Mouse (Mus musculus): ENCODE data around the gene 1700003F12Rik.

The 1700003F12Rik gene

GRCm38 (mm10) chr2:154576876-154577743 is 30.2 kb downstream of the 1700003F12Rik start:
- Histone ChIP-seq H3K36me3 (ENCODE audit: control insufficient read depth, insufficient read depth, low read length, poor library complexity, severe bottlenecking) (no peaks in the 10 kb centered on the region), H3K27me3 (ENCODE audit: control insufficient read depth, insufficient read depth, low read length, poor library complexity, severe bottlenecking) (no peaks in the 10 kb centered on the region)
- no peak for DNase-seq (ENCODE audit: low read depth, low spot score)

- DNase-seq (ENCODE audit: low read depth, low spot score) = no peak
- H3K36me3 ChIP-seq (ENCODE audit: control insufficient read depth, insufficient read depth, low read length, poor library complexity, severe bottlenecking) = no peaks in the 10 kb centered on the region
- no peaks in the 10 kb centered on the region for H3K27me3 ChIP-seq (ENCODE audit: control insufficient read depth, insufficient read depth, low read length, poor library complexity, severe bottlenecking)
Measured at GRCm38 (mm10) chr2:154577744-154578067, 30.8 kb downstream of the 1700003F12Rik start.

GRCm38 (mm10) chr2:154580586-154580985 is 33.7 kb downstream of the 1700003F12Rik start:
- no peaks in the 10 kb centered on the region for H3K36me3 ChIP-seq (ENCODE audit: control insufficient read depth, insufficient read depth, low read length, poor library complexity, severe bottlenecking)
- no peaks in the 10 kb centered on the region for H3K27me3 ChIP-seq (ENCODE audit: control insufficient read depth, insufficient read depth, low read length, poor library complexity, severe bottlenecking)
- no peak for DNase-seq (ENCODE audit: low read depth, low spot score)

GRCm38 (mm10) chr2:154581421-154581820 is 34.5 kb downstream of the 1700003F12Rik start:
- DNase-seq (ENCODE audit: low read depth, low spot score) = no peak
- no peaks in the 10 kb centered on the region for H3K27me3 ChIP-seq (ENCODE audit: control insufficient read depth, insufficient read depth, low read length, poor library complexity, severe bottlenecking)
- H3K36me3 ChIP-seq (ENCODE audit: control insufficient read depth, insufficient read depth, low read length, poor library complexity, severe bottlenecking) = 0 out of 2 replicates have a peak, but pooled peaks cover under 1% of the 10 kb centered on the region

GRCm38 (mm10) chr2:154583906-154584872 is 37.3 kb downstream of the 1700003F12Rik start:
- no peak for DNase-seq (ENCODE audit: low read depth, low spot score)
- H3K27me3 ChIP-seq (ENCODE audit: control insufficient read depth, insufficient read depth, low read length, poor library complexity, severe bottlenecking) = no peaks in the 10 kb centered on the region
- peaks cover 10% of the 10 kb centered on the region for H3K36me3 ChIP-seq (ENCODE audit: control insufficient read depth, insufficient read depth, low read length, poor library complexity, severe bottlenecking)

GRCm38 (mm10) chr2:154584931-154585601 is 38.2 kb downstream of the 1700003F12Rik start:
- Histone ChIP-seq H3K36me3 (ENCODE audit: control insufficient read depth, insufficient read depth, low read length, poor library complexity, severe bottlenecking) (peaks cover 10% of the 10 kb centered on the region), H3K27me3 (ENCODE audit: control insufficient read depth, insufficient read depth, low read length, poor library complexity, severe bottlenecking) (no peaks in the 10 kb centered on the region)
- no peak for DNase-seq (ENCODE audit: low read depth, low spot score)

GRCm38 (mm10) chr2:154586405-154586804 is 39.5 kb downstream of the 1700003F12Rik start:
- Histone ChIP-seq H3K36me3 (ENCODE audit: control insufficient read depth, insufficient read depth, low read length, poor library complexity, severe bottlenecking) (peaks cover 10% of the 10 kb centered on the region), H3K27me3 (ENCODE audit: control insufficient read depth, insufficient read depth, low read length, poor library complexity, severe bottlenecking) (no peaks in the 10 kb centered on the region)
- DNase-seq (ENCODE audit: low read depth, low spot score) = peak; percentile 47

- H3K36me3 ChIP-seq (ENCODE audit: control insufficient read depth, insufficient read depth, low read length, poor library complexity, severe bottlenecking) = peaks cover 10% of the 10 kb centered on the region
- DNase-seq (ENCODE audit: low read depth, low spot score) = no peak
Measured at GRCm38 (mm10) chr2:154589051-154589450, 42.2 kb downstream of the 1700003F12Rik start.

GRCm38 (mm10) chr2:154591239-154591638 is 44.4 kb downstream of the 1700003F12Rik start:
- Histone ChIP-seq H3K27me3 (ENCODE audit: control insufficient read depth, insufficient read depth, low read length, poor library complexity, severe bottlenecking) (no peaks in the 10 kb centered on the region), H3K36me3 (ENCODE audit: control insufficient read depth, insufficient read depth, low read length, poor library complexity, severe bottlenecking) (peaks cover 10% of the 10 kb centered on the region)
- no peak for DNase-seq (ENCODE audit: low read depth, low spot score)

More at GRCm38 (mm10) chr2:154589051-154589450, 42.2 kb downstream of the 1700003F12Rik start:
- H3K27me3 ChIP-seq (ENCODE audit: control insufficient read depth, insufficient read depth, low read length, poor library complexity, severe bottlenecking) = no peaks in the 10 kb centered on the region

- DNase-seq (ENCODE audit: low read depth, low spot score) = peak; percentile 75
- Histone ChIP-seq H3K36me3 (ENCODE audit: control insufficient read depth, insufficient read depth, low read length, poor library complexity, severe bottlenecking) (no peaks in the 10 kb centered on the region; the same call in 1 of the 2 replicates), H3K27me3 (ENCODE audit: control insufficient read depth, insufficient read depth, low read length, poor library complexity, severe bottlenecking) (no peaks in the 10 kb centered on the region)
Measured at GRCm38 (mm10) chr2:154593025-154593424, 46.1 kb downstream of the 1700003F12Rik start.

GRCm38 (mm10) chr2:154595775-154596174 is 48.9 kb downstream of the 1700003F12Rik start:
- H3K36me3 ChIP-seq (ENCODE audit: control insufficient read depth, insufficient read depth, low read length, poor library complexity, severe bottlenecking) = no peaks in the 10 kb centered on the region; the same call in 1 of the 2 replicates
- no peak for DNase-seq (ENCODE audit: low read depth, low spot score)
- no peaks in the 10 kb centered on the region for H3K27me3 ChIP-seq (ENCODE audit: control insufficient read depth, insufficient read depth, low read length, poor library complexity, severe bottlenecking)

- Histone ChIP-seq H3K27me3 (ENCODE audit: control insufficient read depth, insufficient read depth, low read length, poor library complexity, severe bottlenecking) (no peaks in the 10 kb centered on the region), H3K36me3 (ENCODE audit: control insufficient read depth, insufficient read depth, low read length, poor library complexity, severe bottlenecking) (no peaks in the 10 kb centered on the region; the same call in 1 of the 2 replicates)
- DNase-seq (ENCODE audit: low read depth, low spot score) = peak; percentile 44
Measured at GRCm38 (mm10) chr2:154597399-154597798, 50.5 kb downstream of the 1700003F12Rik start.

Data from splenic B cell, adult 2 months (primary cell).